Mouse (Mus musculus) mouse trophoblast stem cell (cell line): ENCODE measurements around the gene Hist1h1e.
"Not testable (repeated sequence)": the region's sequence is repeated elsewhere in the genome, so short reads cannot be mapped to it uniquely, and the experiment has no call there.

ENCODE experiments used
- in situ Hi-C, 2 experiments: fragments of 300-500 bp; cut with MseI, MboI; formaldehyde crosslinking; loops; 2 replicates in 1 of 2; 3 replicates in 1 of 2; pipeline ENCODE4 v1.15.1; 2025

The Hist1h1e gene

DNA sequence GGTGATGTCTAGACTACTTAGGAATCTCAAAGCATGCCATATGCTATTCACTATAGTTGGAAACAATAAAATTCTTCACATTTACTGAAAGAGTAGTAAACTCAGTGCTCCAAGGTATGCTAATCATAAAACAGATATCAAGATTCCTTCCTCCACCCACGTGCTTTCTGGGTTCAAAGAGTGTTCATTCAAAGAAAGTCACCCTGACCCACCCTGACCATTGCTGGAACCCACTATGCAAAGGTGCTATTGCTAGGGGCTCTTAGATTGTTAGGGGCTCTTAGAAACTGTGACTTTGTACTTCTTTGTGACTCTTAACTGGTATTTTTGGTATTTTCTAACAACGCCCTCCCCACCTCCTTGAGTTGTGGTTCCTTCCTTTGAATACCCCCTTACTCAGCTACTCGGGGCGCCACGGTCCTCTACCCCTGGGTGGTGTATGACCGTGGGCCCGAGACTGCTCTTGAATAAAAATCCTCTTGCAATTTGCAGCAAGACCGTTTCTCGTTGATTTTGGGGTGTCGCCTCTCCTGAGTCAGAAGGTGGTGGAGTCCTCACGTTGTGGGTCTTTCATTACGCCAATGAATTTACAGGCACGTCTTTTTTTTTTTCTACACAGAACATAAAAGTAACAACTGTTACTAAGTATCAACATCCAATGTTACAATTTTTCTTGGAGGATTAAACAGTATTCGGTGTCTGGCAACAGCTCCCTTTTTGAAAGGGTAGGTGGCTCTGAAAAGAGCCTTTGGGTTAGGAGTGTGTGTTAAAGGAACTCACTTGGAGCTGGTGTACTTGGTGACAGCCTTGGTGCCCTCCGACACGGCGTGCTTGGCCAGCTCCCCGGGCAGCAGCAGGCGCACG is 49.1 kb downstream of the Hist1h1e start:
- in situ Hi-C loops: not testable (repeated sequence)

DNA sequence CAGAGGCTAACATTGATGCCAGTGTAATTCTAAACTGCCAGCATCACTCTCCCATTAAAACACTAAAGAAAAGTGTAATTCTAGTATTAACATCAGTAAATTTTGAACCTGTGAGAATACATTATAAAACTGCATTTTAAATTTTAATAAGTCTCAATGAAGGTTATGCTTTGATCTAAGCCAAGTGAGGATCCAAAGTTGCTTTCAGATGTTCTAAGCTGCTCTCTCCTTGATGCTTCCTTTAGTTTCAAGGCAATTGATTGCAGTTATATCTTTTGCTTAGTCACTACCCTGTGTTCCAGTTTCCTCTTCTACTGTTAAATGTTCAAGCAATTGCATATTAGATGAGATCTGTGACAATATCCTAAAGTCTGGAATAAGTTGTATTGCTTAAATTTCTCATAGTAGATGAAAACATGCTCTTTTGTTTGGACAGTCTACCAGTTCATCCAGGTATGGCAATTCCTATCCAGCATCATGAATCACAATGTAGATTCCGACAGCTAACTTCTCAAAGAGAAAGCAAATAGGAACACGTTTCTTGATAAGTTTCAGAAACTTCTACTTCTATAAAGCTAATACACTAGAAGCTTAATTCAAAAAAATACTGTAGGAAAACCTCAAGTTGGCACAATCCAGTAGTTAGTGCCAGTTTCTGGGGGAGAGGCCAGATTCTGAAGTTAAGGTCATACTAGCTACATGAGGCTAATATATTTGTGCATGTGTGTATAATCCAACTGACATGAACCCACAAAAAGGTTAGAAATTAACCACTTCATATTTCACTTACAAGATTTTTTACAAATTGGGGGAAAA is 49.9 kb downstream of the Hist1h1e start:
- in situ Hi-C loops: no loop called here

DNA sequence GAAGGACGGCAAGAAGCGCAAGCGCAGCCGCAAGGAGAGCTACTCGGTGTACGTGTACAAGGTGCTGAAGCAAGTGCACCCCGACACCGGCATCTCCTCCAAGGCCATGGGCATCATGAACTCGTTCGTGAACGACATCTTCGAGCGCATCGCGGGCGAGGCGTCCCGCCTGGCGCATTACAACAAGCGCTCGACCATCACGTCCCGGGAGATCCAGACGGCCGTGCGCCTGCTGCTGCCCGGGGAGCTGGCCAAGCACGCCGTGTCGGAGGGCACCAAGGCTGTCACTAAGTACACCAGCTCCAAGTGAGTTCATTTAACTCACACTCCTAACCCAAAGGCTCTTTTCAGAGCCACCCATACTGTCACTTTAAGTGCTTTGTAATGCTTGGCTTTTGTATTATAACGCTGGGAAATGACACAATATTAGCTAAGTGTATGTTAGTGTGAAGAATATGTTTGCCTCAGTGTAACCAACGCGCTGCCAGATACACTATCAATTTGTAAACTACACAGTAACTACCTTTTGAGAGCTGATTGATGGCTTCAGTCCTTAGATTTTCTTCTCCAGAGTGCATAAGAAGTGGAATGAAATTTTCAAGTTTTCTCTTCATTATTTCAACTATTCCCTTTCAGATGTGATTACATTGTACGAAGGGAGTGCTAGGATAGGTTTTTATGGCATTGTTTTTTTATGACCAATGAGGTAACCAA is 50.7 kb downstream of the Hist1h1e start:
- in situ Hi-C loops: not testable (repeated sequence)

DNA sequence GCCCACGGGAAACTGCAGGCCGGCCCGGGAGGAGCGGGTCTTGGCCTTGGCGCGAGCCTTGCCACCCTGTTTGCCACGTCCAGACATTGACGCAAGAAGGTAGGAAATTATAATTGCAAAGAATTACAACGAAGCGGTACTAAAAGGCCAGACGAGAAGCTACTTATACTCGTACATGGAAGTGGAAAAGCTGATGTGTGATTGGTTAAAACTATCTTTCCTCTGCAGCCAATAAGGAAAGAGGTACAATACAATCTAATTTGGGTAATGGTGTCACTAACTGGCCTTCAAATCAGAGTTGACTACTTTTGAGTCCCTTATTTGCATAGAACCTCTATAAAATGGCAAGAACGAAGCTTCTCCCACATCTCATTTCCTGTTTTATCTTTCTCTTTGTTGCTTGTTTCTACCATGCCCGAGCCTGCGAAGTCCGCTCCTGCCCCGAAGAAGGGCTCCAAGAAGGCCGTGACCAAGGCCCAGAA is 51.3 kb downstream of the Hist1h1e start, which contains the start of the genes Hist1h2ae and Hist1h2bg:
Gene Hist1h2ae, minus strand, starts transcription at position 199 of the 482 bp plus-strand sequence.
Gene Hist1h2bg, plus strand, starts transcription at position 375 of the 482 bp plus-strand sequence.
- in situ Hi-C loops: no loop called here
